Mouse (Mus musculus): Measurements from ENCODE around the gene Vmn2r88. TPM values are rescaled to one million over a fixed set of nuclear protein-coding genes. Genes with fewer than 3 reads are reported as not detected.

Vmn2r88 gene
- polyA plus RNA-seq (2017; shearing (Covaris generic)) = not detected

DNA sequence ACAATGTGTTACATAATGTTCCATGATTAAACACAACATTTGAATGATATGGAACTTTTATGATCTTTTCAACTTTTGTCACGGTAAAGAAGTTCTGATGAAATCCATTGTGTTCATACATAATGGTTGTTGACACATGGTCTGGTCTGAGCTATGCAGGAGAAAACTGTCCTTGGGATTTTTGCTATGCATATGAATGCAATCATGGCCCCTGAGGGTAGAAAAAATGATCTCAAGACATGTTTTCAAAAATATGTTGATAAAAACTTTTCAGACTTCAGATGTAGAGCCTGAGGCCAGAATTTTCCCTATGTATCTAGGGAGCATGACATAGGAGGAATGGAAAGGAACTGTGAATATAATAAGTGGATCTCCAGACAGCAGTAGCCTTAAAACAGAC is at the start of gene Vmn2r88:
TSS of gene Vmn2r88 (plus strand) at position 301 of the 400 bp plus-strand sequence.

DNA sequence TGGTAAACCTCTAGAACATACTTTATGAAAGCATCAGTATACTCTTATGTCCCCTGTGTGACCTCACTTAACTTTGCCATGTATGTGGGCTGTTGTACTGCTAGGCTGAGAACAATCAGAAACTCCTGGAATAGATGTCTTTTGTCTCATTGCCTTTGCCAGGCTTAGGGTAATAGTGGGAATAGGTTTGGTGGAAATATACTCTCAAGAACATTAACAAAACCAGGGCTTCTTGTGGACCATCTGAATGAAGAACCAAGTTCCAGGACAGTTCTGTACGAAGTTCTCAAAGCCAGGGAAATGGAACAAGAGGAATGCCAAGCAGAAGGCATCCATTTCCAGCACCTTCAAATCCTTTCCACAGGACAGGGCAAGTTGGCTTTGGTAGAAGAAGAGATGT is 49.2 kb upstream of the Vmn2r88 start, which contains the start of gene Gm7247:
TSS of gene Gm7247 (plus strand) at position 301 of the 400 bp plus-strand sequence.

GRCm38 (mm10) chr14:51451557-51451956 is 40.9 kb downstream of the Vmn2r88 start, which contains the start of gene Vmn2r89:
Vmn2r89 (plus strand) TSS chr14:51451857.

Other genes starting within 250 kb of the Vmn2r88 start
- gene Rnase2b, start 248.6 kb upstream of the Vmn2r88 start, polyA plus RNA-seq (2017; shearing (Covaris generic)) = not detected
- not detected for gene Ang2, start 211.7 kb upstream of the Vmn2r88 start, polyA plus RNA-seq (2017; shearing (Covaris generic))
- gene Ear14, start 207.4 kb upstream of the Vmn2r88 start, polyA plus RNA-seq (2017; shearing (Covaris generic)) = not detected
- gene Rnase2a, start 154.7 kb upstream of the Vmn2r88 start, polyA plus RNA-seq (2017; shearing (Covaris generic)) = not detected
- not detected for gene Gm7247, start 49.1 kb upstream of the Vmn2r88 start, polyA plus RNA-seq (2017; shearing (Covaris generic))
- gene Vmn2r89, start 41.0 kb downstream of the Vmn2r88 start, polyA plus RNA-seq (2017; shearing (Covaris generic)) = not detected
- not detected for gene Gm5622, start 142.0 kb downstream of the Vmn2r88 start, polyA plus RNA-seq (2017; shearing (Covaris generic))
- not detected for gene Gm17175, start 163.2 kb downstream of the Vmn2r88 start, polyA plus RNA-seq (2017; shearing (Covaris generic))
- gene Gm17174, start 181.3 kb downstream of the Vmn2r88 start, polyA plus RNA-seq (2017; shearing (Covaris generic)) = not detected
- gene Gm17078, start 200.5 kb downstream of the Vmn2r88 start, polyA plus RNA-seq (2017; shearing (Covaris generic)) = not detected
- not detected for gene Gm4181, start 224.8 kb downstream of the Vmn2r88 start, polyA plus RNA-seq (2017; shearing (Covaris generic))

All from activated CD4-positive, CD25-positive, alpha-beta regulatory T cell, adult 9 weeks (primary cell).